Mouse (Mus musculus) cortical plate, adult 2 months (tissue): Measurements from ENCODE around the gene Kcna2. TPM values are rescaled to one million over a fixed set of nuclear protein-coding genes. Genes with fewer than 3 reads are reported as not detected.

Source experiments
- H3K27ac ChIP-seq: fragments of 200-500 bp; 2 replicates; pipeline ENCODE4 v1.5.1; 2012; ENCODE audit warnings: low read length, control low read depth, inconsistent platforms; ENCODE audit not compliant: insufficient read depth
- H3K4me1 ChIP-seq: fragments of 200-500 bp; 2 replicates; pipeline ENCODE4 v1.6.1; 2011; ENCODE audit warnings: low read length; ENCODE audit not compliant: control insufficient read depth, insufficient read depth
- H3K4me3 ChIP-seq: fragments of 200-500 bp; 2 replicates; pipeline ENCODE4 v1.5.1; 2011; ENCODE audit warnings: mild to moderate bottlenecking, low read length, control low read depth; ENCODE audit not compliant: insufficient read depth
- CTCF ChIP-seq: fragments of 200-500 bp; IDR thresholded peaks from 2 replicates; pipeline ENCODE4 v1.5.1; 2011; ENCODE audit warnings: mild to moderate bottlenecking, control low read depth, low read length; ENCODE audit not compliant: insufficient read depth; ENCODE audit errors: extremely low read depth
- POLR2A ChIP-seq: fragments of 200-500 bp; IDR thresholded peaks from 2 replicates; pipeline ENCODE4 v1.6.1; 2011; ENCODE audit warnings: mild to moderate bottlenecking, low read length, control low read depth; ENCODE audit not compliant: insufficient read depth; ENCODE audit errors: extremely low read depth
- polyA plus RNA-seq: library from polyadenylated mRNA; depleted of rRNA; stranded (reverse); fragments of >200 nt; gene quantifications from 2 replicates; pipeline ENCODE4 v1.2.3, GENCODE M21; 2012

Gene Kcna2
- polyA plus RNA-seq, 1 experiment = 45.3 TPM

DNA sequence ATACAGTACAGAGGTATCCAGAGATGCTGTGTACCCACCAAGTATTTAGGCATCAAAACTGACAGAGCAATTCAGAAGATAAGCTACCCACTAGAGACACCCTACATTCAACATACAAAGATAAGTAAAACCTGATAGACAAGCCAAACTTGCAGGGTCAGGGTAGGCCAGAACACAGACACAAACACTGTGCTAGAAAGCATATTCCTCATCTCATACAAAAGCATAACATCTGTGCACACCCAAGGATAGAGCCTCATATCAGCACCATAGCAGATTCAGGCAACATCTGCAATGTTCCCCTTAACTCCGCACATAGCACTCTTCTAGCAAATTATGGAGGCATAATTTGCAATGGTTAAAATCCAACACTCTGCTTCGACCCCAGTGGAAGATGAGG lies 23.8 kb upstream of the Kcna2 start:
- TF ChIP-seq CTCF (no peak), POLR2A (no peak)
- no peaks in the 10 kb centered on the region for H3K4me1 ChIP-seq
- H3K4me3 ChIP-seq = no peak overlapping the region
- no peak overlapping the region for H3K27ac ChIP-seq

DNA sequence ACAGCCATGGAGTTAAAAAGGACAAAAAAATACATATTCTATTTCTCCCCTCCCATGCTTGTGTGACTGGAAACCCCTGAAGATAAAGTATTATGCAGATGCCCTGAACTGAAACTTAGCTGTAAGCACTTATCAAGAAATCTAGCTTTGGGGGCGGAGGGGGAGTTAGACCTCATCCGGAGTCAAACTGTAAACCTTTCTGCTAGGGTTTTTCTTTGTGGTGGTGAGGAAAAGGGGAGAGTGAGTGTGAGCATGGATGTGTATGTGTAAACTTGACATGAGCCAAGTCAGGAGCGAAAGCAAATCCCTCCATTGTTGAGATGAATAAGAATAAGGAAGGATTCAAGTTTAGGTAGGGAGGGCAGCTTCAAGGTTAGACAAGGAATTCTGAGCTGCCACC lies 20.1 kb upstream of the Kcna2 start:
- no peaks in the 10 kb centered on the region for H3K4me1 ChIP-seq
- TF ChIP-seq CTCF (no peak), POLR2A (no peak)

DNA sequence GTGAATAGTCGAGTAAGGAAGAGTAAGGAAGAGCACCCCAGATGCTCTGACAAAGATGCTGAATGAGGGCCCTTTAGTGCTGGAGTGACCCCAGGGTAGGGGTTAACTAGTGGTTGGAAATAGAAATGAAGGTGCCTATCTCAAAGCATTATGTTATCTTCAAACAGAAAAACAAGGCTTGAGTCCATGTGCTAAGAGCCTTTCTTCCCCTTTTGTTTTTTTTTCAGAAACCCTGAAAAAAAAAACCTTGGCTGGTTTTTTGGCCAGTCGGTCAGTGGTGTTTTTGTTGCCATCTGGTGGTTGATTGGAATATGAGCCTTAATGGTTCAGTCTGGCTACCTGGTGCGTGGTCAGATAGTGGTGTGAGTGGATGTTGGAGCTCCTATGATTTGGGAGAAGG lies 19.7 kb upstream of the Kcna2 start:
- no peak overlapping the region for H3K4me3 ChIP-seq
- TF ChIP-seq POLR2A (no peak), CTCF (peak; percentile 47; the same call in 1 of the 2 replicates)
- H3K27ac ChIP-seq = no peak overlapping the region
- no peaks in the 10 kb centered on the region for H3K4me1 ChIP-seq

More for the DNA sequence above, 20.1 kb upstream of the Kcna2 start:
- no peak overlapping the region for H3K27ac ChIP-seq
- H3K4me3 ChIP-seq = no peak overlapping the region

GRCm38 (mm10) chr3:107084586-107084985 lies 16.4 kb upstream of the Kcna2 start:
- Histone ChIP-seq H3K4me1 (peaks cover 5% of the 10 kb centered on the region), H3K27ac (no peak overlapping the region), H3K4me3 (no peak overlapping the region)
- no peak for TF ChIP-seq CTCF
- TF ChIP-seq POLR2A = no peak

GRCm38 (mm10) chr3:107087410-107087809 lies 13.5 kb upstream of the Kcna2 start:
- peaks cover 6% of the 10 kb centered on the region for H3K4me1 ChIP-seq
- no peak for TF ChIP-seq CTCF
- TF ChIP-seq POLR2A = no peak
- H3K4me3 ChIP-seq = no peak overlapping the region
- H3K27ac ChIP-seq = no peak overlapping the region

- no peak overlapping the region for H3K27ac ChIP-seq
- H3K4me3 ChIP-seq = no peak overlapping the region
- TF ChIP-seq CTCF (no peak), POLR2A (no peak)
- peaks cover 6% of the 10 kb centered on the region for H3K4me1 ChIP-seq
Measured at GRCm38 (mm10) chr3:107088820-107089219, 12.1 kb upstream of the Kcna2 start.

- Histone ChIP-seq H3K27ac (no peak overlapping the region), H3K4me1 (peaks cover 6% of the 10 kb centered on the region), H3K4me3 (no peak overlapping the region)
- TF ChIP-seq CTCF = no peak
- no peak for TF ChIP-seq POLR2A
Measured at GRCm38 (mm10) chr3:107089475-107089874, 11.5 kb upstream of the Kcna2 start.

GRCm38 (mm10) chr3:107090001-107090400 lies 10.9 kb upstream of the Kcna2 start:
- TF ChIP-seq POLR2A (no peak), CTCF (no peak)
- peaks cover 6% of the 10 kb centered on the region for H3K4me1 ChIP-seq
- no peak overlapping the region for H3K27ac ChIP-seq
- H3K4me3 ChIP-seq = no peak overlapping the region

GRCm38 (mm10) chr3:107090403-107091150 lies 10.4 kb upstream of the Kcna2 start:
- peaks cover 6% of the 10 kb centered on the region for H3K4me1 ChIP-seq
- no peak for TF ChIP-seq POLR2A
- no peak for TF ChIP-seq CTCF
- H3K4me3 ChIP-seq = no peak overlapping the region
- no peak overlapping the region for H3K27ac ChIP-seq

GRCm38 (mm10) chr3:107094028-107094427 lies 6.9 kb upstream of the Kcna2 start:
- no peak overlapping the region for H3K4me3 ChIP-seq
- TF ChIP-seq CTCF (peak; percentile 97), POLR2A (no peak)
- no peak overlapping the region for H3K27ac ChIP-seq
- H3K4me1 ChIP-seq = peaks cover 5% of the 10 kb centered on the region

DNA sequence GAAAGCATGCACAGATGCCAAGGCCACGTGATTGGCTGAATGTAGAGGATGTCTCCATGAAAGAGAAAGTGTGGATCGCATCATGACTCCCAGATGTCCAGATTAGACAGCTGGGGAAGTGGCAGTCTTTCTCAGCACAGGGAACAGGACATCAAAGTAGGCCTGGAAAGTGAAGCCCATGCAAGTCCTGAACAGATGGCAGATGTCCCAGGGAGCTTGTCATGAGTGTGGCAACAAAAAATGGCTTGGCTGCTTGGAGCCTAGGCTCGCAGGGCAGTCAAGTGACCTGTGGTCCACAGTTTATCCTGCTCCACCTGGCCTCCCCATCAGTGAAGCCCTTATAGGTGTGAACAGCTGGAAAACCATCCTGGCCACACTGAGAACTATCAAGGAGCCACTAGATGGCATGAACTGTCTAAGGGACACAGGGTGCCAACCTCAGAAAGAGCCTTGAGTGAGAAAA lies 4.6 kb upstream of the Kcna2 start:
- TF ChIP-seq POLR2A (no peak), CTCF (peak; percentile 33; the same call in 1 of the 2 replicates)

DNA sequence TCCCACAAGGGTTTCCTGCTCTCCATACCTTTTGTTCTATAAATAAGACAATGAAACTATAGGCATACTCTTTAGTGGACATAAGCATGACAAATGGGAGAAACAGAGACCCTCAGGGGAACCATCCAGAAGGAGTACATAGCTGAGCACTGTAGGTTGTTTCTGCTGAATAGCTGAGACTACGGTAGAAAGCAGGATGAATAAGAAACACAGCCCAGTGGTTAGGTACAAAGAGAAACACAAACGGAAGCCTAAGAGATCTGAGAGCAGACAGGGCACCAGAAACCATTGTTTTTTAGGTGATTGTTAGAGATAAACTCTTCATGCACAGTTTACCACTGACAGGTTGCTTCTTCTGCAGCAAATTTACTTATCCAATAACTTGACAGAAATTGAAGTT lies 1.1 kb upstream of the Kcna2 start:
- Histone ChIP-seq H3K4me3 (no peak overlapping the region), H3K27ac (no peak overlapping the region), H3K4me1 (peaks cover 8% of the 10 kb centered on the region; the same call in 1 of the 2 replicates)
- TF ChIP-seq POLR2A = no peak
- TF ChIP-seq CTCF = no peak

More for the DNA sequence above, 4.6 kb upstream of the Kcna2 start:
- Histone ChIP-seq H3K27ac (no peak overlapping the region), H3K4me1 (0 out of 2 replicates have a peak, but pooled peaks cover 2% of the 10 kb centered on the region), H3K4me3 (no peak overlapping the region)
